Mouse (Mus musculus) cerebellum, postnatal 36 days (tissue): Measurements from ENCODE around the gene Gnb2.

Experiments
- DNase-seq, 2 experiments: peaks; one replicate each; pipeline ENCODE4 v3.0.0; 2021 to 2022; ENCODE audit warnings: mixed read lengths in 2 of 2

The Gnb2 gene

GRCm38 (mm10) chr5:137539291-137539801 lies 6.0 kb upstream of the Gnb2 start:
- DNase-seq, result peak; percentile 70 to 75

GRCm38 (mm10) chr5:137537461-137537860 lies 4.2 kb upstream of the Gnb2 start:
- DNase-seq, result no peak

GRCm38 (mm10) chr5:137535318-137535717 lies 2.0 kb upstream of the Gnb2 start:
- DNase-seq, result no peak

GRCm38 (mm10) chr5:137534762-137535161 lies 1.5 kb upstream of the Gnb2 start:
- no peak for DNase-seq

- DNase-seq, result no peak
Measured at GRCm38 (mm10) chr5:137532808-137533116, 548 bp downstream of the Gnb2 start.

- peak; percentile 21 to 42 for DNase-seq
Measured at GRCm38 (mm10) chr5:137532131-137532807, 1.0 kb downstream of the Gnb2 start.

GRCm38 (mm10) chr5:137531414-137532130 lies 1.7 kb downstream of the Gnb2 start:
- peak; percentile 57 to 68 for DNase-seq

GRCm38 (mm10) chr5:137530588-137531413 lies 2.5 kb downstream of the Gnb2 start:
- DNase-seq, result peak; percentile 44 to 65

- no peak for DNase-seq
Measured at GRCm38 (mm10) chr5:137530075-137530474, 3.2 kb downstream of the Gnb2 start.

- DNase-seq, result peak in 1 of 2 experiments; percentile 26
Measured at GRCm38 (mm10) chr5:137529221-137529995, 3.9 kb downstream of the Gnb2 start.

GRCm38 (mm10) chr5:137528247-137528968 lies 4.9 kb downstream of the Gnb2 start:
- peak in 1 of 2 experiments; percentile 23 for DNase-seq

GRCm38 (mm10) chr5:137527413-137527812 lies 5.9 kb downstream of the Gnb2 start:
- DNase-seq, result no peak

- DNase-seq, result peak; percentile 37 to 56
Measured at GRCm38 (mm10) chr5:137526192-137526936, 6.9 kb downstream of the Gnb2 start.

GRCm38 (mm10) chr5:137525511-137525910 lies 7.8 kb downstream of the Gnb2 start:
- no peak for DNase-seq

- DNase-seq, result no peak
Measured at GRCm38 (mm10) chr5:137524671-137525070, 8.6 kb downstream of the Gnb2 start.

- no peak for DNase-seq
Measured at GRCm38 (mm10) chr5:137524251-137524515, 9.1 kb downstream of the Gnb2 start.

- DNase-seq, result no peak
Measured at GRCm38 (mm10) chr5:137523396-137524250, 9.7 kb downstream of the Gnb2 start.

- no peak for DNase-seq
Measured at GRCm38 (mm10) chr5:137522711-137523110, 10.6 kb downstream of the Gnb2 start.

- no peak for DNase-seq
Measured at GRCm38 (mm10) chr5:137521861-137522260, 11.4 kb downstream of the Gnb2 start.
